Mouse (Mus musculus): ENCODE results near the gene Gmeb2.

GRCm38 (mm10) chr2:181239261-181239660, 48.6 kb downstream of the Gmeb2 start:
- TF ChIP-seq CTCF (IDR thresholded peaks at IDR 0.05; ENCODE audit: control insufficient read depth, insufficient read depth, low read length): no peak
- TF ChIP-seq POLR2A (IDR thresholded peaks at IDR 0.05; ENCODE audit: borderline replicate concordance, control insufficient read depth, low read depth, low read length): no peak
